Mouse (Mus musculus) cerebellum, adult 8-10 months (tissue): ENCODE results near the gene Sgce.

Experiments
- DNase-seq: peaks from one replicate; pipeline ENCODE4 v3.0.0; 2022

Gene Sgce

GRCm38 (mm10) chr6:4634804-4635203 lies 112.2 kb downstream of the Sgce start:
- DNase-seq: no peak

DNA sequence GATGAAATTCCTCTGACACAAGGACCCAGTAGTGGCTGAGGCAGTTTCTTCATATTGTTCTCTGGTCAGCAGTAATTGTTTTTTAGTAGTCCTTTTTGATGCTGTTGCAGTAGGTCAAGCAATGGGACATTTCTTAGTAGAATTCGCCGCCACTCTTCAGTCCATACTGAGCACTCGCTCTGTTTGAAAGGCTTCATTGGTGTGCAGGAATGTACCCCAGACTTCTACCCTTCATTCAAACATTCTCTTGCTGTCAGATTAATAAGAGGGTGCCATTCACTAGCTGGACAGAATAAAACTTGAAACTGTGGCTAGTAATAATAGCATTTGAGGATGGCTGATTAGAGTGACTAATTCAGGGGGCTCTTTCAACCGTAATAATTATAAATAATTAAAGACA lies 113.8 kb downstream of the Sgce start:
- DNase-seq: no peak

DNA sequence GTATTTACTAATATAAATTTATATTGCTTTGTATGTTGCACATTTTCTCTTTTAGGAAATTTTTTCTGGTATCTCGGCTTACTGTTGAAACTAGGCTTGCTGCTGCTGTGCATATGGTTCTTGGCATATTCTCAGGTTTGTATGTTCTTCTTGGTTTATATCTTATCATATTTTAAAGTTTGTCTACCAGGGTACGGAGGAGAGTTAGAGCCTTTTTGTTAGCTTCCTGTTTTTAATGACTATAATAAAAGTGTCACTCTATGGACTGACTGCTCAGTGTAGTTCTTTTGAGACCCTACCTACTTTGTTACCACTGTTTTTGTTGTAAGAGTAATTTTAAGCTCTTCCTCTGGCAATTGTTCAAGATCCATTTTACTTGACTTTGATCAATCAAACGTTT lies 115.5 kb downstream of the Sgce start:
- no peak for DNase-seq
